Mouse (Mus musculus) layer of hippocampus, adult 9-10 months (tissue): ENCODE measurements around the gene Nyx.
"Not testable (repeated sequence)": the region's sequence is repeated elsewhere in the genome, so short reads cannot be mapped to it uniquely, and the experiment has no call there.

ENCODE experiments used
- DNase-seq: peaks from one replicate; pipeline ENCODE4 v3.0.0; 2022; ENCODE audit warnings: low spot score

Nyx gene

DNA sequence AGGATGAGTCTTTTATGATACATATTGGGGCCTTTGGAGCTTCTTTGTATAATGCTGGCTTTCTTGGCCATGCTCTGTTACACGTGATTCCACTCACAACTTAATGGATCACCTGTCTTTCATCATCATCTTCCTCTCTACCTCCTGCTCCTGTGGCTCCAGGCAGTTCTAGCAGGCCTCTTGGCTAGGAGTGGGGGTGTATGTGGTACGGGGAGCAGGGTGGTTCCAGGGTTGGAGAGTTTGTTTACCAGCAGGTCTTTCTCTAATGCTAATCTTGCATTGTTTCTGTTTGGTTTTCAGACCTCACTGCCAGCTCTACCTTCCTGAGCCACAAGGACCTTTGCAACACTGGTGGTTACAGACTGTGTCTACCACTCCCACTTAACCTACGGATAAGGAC is at the start of gene Nyx:
TSS of gene Nyx (plus strand) at position 301 of the 400 bp plus-strand sequence.
- DNase-seq = no peak

DNA sequence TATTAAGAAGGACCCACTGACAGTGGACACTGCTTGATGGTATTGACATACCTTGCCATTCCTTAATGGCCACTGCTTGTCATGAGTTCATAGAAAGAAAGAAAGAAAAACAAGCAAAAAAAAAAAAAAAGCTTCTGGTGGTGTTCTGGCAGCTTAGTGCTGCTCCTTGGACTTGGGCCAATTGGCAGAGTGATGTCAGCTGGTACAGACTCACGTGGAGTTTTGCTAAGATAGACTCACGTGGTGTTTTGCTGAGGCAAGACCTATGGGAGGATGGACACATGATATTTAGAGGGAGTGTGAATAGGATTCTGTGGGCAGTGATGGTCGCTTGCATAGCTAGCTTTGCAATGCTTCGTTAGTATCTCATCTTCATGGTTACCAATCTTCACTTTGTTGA is 43.9 kb upstream of the Nyx start:
- no peak for DNase-seq

DNA sequence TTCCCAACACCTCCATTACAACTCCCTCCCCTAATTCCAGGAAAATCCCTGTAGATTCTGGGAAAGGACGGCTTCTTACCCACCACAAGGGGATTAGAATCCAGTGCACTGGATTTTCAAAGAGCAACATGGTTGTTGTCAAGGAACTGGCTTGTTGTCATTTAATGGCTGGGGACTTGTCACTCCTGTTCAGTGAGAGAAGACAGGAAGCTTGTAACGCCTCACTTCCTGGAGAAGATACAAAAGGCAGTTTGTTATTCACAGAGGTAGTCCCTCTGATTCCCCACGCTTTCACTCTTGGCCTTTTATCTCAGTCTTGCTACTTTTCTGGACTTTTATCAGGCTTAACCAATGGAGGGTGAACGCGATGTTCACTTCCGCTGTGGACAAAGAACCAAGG is 34.5 kb upstream of the Nyx start:
- DNase-seq = no peak

DNA sequence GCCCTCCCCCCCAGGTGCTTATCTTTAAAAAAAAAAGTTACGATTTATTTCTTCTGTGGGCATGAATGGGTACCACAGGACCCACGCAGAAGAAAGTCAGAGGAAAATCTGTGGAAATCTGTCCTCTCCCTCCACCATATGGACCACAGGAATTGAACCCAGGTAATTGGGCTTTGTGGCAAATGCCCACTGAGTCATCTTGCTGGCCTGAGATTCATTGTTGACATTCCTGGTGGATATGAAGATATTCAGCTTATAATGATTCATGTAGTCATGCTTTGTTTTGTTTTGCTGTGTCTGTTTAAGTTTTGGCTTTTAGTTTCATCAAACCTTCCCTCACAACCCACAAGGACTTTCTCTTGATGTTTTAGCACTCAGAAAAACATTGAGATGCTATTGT is 29.9 kb upstream of the Nyx start:
- DNase-seq = not testable (repeated sequence)

DNA sequence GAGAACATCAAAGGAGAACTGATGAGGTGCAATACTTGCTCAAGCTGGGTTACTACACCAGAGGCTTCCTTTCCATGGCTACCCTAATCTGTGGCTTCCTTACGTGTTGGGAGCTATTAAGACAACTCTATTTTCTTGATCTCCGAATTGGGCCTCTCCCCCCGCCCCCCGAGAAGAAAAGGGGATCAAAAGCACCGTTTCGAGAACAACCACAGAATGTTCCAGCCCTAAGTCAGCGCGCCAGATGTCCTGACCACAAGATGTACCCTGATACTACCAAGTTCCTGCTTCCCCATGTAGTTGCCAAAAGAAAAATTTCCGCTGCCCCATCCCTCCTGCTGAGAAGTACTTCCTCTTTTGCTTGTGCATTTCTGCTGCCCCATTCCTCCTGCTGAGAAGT is 9.4 kb upstream of the Nyx start:
- DNase-seq = not testable (repeated sequence)

DNA sequence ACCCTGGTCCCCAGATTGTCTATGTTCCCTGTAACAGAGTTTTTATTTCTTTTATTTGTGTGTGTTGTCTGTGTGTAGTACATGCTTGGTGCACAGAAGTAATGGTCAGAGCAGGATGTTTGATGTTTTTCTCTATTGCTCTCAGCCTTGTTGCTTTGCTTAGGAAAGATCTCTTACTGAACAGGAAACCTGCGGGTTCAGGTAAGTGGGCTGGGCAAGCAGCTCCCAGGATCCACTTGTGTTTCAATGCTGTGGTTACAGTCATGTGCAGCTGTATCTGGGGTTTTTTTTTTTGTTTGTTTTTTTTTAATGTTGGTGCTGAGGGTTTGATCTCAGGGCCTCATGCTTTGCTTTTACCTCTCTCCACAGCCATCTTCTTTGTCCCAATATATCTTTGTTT is 7.1 kb upstream of the Nyx start:
- no peak for DNase-seq

DNA sequence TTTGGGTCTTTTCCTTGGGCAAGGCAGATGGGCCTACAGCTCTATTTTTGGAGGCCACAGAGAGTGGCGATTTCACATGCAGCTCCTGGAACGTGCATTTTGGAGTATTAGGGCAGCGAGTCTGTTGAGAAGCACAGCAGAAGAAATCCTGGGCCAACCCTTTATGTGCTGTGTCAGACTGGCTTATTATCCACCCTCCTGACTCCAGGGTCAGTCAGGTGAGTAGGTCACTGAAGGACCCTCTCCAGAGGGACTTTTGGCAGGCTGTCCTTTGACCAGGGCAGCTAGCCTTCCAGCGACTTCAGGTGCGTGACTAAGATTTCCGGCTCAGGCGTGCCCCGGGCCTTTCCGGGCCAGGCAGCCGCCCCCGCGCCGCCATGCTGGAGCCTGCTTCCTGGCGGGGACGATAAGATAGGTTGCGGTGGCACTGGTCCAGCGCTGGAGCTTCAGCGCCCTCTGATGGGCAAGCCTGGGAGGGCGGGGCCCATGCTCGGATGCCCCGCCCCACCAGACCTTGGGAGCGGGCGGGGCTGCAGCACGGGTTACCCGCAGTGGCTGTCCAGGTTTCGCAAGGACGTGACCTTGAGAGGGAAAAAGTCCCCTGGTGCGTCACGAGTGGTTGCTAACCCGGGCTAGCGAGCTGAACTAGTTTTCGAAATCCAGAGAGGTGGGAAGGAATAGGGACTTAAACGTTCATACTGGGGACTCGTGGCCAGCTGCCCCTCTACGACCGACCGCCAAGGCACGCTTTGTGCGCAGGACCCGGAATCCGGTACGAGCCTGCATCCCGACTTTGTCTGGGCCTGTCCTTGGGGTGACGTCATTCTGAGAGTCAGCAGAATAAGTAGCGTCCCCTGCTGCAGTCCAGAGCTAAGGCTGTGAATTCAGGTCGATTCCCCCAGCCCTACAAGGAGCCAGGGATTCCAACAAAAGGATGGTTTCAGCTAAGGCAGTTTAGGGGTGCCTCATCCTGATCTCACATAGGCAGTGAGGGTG is 4.3 kb upstream of the Nyx start:
- peak; percentile 59 for DNase-seq

DNA sequence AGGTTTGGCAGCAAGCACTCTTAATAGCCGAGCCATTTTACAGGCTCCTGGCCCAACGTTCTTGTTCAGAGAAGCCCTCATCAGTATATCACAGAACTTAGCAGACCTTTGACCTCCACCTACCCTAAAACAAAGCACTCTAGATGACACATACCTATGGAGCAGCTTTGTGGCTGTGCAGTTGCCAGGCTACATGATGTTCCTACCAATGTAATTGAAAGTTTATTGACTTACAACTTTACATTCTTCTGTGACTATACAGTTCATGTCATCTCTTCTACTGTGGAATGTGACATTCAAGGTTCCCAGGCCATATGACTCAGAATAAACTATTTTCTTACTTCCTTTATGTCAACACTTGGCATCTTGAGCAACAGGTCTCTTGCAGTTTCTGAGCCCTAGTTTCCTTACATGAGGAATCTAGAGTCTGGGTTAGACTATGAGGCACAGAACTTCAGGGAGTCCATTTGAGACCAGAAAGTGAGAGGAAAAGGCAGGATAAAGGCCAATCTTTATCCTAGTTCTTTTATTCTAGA is 2.9 kb upstream of the Nyx start:
- no peak for DNase-seq

DNA sequence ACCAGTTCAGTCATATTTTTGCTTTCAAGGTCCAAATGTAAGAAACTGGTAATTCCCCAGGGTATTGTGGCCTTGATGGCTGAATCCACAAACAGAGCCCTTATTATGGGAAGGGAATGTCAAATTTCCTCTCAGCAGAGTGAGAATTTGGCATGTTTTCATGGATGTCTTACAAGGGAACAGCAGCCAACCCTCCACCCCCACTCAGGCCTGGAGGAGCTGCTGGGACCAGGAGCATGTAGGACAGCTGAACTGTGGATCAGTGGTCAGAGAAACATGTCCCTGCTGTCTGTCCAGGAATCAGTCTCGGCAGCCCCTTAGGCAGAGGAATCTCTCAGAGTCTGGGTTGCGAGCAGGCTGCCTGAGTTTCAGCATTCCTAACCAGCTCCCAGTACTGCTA is 771 bp downstream of the Nyx start:
- DNase-seq = no peak

DNA sequence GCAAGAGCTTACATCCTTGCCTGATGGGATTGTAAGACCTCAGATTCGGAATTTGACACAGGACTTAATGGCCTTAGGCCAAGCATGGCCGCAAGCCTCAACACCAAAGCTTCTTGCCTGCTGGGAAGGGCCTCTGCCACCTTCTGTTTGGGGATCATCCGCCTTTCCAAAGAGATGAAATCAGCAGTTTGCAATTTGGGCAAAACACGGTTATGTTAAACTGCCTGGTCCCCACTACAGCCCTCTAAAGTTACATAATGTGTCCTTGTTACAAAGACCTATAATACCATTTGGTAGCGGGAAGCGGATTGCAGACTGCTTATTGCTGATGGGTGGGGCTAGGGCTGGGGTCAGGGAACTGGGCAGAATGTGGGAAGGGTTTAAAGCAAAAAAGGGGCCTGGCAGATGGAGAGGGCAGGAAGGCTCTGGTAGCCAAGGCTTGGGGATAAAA is 1.2 kb downstream of the Nyx start:
- no peak for DNase-seq

DNA sequence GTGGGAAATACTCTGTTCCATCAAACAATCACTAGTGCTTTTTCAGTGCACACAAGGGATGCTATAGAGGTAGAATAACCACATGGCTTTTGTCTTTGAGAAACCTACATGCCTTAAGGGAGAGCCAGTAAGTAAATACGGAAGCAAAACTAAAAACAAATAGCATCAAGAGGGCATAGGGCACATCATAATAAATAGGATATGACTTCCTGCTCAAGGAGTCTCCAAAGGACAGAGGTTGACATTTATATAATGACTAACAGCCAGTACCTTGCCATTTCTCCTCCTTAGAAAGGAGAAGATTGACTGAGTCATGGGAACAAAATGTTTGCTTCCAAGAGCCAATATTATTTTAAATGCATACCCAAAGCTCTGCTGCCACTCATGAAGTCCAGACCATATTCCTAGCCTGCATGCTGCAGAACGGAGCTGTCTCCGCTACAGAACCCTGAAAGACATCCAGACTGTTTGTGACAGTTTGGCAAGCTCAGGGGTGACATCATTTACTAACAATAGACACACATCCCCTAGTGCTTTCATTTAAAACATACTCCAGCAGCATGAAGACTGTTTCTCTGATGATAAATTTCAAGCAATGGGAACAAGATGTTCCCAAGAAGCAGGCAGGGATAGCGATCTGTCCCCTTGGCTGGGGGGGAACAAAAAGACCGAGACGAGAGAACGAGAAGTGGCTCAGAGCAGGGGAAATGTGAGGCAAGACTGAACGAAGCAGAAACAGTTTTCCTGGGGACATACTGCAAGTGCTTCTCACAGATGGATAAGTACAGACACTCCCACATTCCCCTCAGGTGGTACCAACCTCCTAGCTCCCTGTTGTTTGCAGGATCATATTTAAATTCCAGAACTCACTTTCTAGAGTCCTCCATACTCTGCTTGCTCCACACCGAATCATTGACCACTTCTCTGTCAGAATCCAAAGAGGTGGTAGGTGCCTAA is 3.5 kb downstream of the Nyx start:
- DNase-seq = peak; percentile 82

DNA sequence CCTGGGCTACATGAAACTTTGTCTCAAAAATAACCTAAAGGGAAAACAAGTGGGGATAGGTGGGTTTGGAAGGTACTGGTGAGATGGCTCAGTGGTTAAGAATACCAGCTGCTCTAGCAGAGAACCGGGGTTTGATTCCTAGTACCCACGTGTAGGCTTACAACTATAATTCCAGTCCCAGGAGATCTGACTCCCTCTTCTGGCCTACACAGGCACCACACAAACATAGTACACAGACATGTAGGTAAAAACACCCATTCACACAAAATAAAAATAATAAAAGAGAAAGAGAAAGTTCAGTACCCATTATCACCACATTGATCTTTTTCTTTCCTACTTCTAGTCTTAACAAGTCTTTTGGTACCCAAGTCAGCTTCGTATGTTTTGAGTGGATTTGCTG is 6.0 kb downstream of the Nyx start:
- no peak for DNase-seq

DNA sequence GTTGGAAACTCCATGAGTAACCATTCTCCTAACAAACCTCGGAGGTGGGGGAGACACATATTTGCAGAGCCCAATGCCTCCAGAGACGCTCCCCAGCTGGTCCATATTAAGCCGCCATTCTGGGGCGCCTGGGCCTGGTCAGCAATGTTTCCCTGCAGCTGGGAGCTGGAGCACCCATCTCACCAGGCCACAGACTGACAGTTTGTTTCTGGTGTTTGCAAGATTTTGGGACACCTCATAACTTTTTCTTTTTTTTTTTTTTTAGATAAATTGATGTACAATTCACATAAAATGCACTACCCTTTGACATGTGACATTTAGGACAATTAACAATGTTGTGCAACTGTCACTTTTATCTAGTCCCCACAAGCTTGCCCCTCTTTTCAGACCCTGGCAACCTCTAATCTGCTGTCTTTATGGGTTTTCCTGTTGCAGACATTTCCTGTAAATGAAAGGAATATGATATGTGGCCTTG is 6.9 kb downstream of the Nyx start:
- DNase-seq = no peak

DNA sequence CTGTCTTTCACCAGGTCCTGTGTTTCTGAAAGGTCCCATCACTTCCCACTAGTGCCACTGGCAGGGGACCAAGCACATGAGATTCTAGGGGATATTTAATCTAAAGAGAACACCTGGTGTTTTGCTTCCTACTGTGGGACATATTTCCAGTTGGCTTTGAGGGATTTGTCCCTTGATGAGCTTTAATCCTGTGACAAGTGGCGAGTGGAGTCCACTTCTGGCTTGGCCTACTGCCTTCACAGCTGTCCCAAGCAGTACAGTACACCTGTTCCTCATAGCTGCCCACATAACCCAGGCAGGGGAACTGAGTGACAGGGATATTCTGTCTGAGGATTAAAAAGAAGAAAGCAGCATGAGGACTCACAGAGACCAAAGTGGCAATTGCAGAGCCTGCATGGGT is 9.5 kb downstream of the Nyx start:
- no peak for DNase-seq

DNA sequence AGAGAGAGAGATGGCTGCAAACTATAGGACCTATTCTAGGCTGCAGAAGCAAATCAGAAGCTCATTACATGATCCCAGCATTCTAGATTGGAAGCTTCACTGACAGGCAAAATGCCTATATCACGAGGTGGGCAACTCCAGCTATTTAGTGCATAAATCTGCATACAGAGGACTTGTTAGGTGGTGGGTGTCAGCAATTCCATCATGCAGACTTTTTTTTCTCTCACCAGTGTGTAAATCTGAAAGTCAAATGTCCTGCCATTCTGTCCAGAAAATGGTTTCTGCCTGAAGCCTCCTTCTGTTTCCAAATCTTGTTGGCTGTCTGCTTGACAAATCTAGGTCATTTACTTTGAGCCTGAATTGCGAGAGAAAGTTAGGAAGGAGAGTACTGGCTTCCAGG is 11.7 kb downstream of the Nyx start:
- DNase-seq = no peak

DNA sequence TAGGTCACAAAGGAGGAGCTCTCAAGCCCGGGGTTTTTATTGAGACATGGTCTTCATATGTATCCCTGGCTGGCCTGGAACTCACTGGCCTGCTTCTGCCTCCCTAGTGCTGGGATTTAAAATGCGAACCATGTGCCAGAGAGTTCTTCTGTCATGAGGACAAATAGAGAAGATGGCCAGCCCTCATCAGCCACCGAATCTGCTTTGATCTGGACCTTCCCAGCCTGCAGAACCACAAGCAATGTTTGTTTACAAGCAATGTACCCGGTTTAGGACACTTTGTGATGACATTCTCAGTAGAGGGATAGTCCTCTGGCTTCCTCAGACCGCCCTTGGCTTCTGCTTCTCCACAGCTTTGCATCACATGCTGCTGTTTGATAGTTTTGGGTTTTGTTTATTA is 12.4 kb downstream of the Nyx start:
- no peak for DNase-seq

DNA sequence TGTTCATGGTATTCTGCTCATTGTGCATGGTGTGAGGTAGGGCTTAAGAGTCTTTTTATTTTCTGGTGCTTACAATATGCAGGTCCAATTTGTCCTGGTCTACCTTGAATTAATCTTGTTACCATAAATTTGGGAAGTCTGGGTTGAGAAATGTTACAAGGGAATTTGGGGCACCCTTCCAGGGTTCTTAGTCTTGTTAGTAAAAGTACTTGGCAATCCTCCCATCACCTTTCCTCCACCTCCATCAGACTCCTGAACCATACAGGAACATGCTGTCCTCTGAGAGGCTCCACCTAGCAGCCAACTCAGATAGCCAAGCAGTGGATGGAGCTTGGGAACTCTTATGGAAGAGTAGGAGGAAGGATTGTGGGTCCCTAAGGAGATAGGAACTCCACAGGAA is 13.7 kb downstream of the Nyx start:
- DNase-seq = no peak

DNA sequence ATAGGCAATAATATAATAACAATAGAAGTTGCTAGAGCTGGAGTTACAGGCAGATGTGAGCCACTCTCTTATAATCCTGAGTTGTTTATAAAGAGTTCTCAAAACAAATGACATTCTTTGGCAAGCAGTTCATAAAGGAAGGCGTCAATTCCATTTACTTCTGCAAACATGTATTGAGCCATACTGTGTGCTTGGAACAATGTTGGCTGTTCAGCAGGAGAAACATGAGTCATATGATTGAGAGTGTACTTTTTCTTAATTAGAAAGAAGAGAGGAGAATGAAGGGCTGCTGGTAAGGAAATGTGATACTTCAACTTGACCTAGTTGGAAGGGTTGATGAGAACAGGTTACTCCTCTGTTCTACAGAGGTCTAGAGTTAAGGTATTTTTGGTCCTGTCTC is 16.7 kb downstream of the Nyx start:
- DNase-seq = no peak

DNA sequence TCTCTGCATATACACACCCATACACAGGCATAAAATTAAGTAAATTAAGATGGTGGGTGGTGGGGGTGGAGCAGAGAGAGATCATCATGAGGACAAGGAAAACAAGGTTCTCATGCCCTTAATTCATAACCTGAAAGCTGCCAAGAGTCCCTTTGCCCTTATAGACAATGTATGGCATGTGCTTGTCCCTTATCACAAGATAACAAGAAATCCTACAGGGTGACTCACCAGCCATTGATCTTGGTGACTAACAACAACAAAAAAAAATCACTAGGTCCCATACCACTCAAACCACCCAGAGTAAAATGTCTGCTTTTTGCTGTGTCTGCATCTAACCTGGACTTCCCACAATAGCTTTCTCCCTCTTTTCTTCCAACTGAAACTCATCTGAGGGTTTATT is 18.5 kb downstream of the Nyx start:
- DNase-seq = no peak

DNA sequence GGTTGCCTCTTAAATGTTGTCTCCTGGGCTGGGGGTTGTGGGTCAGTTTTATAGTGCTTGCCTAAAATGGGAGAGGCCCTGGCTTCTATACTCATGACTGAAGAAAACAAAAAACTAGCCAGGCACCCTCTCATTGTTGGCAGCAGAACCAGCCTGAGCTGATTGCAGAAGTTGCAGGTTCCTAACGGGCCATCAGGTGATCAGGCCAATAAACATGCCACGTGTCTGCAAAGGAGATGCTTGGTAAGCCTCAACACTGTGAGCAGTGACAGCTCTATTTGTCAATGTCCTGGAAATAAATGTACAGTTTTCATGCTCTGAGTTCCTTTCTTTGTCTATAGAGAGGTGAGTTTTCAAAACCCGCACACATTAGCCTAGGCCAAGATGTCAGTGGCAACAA is 23.1 kb downstream of the Nyx start:
- no peak for DNase-seq

DNA sequence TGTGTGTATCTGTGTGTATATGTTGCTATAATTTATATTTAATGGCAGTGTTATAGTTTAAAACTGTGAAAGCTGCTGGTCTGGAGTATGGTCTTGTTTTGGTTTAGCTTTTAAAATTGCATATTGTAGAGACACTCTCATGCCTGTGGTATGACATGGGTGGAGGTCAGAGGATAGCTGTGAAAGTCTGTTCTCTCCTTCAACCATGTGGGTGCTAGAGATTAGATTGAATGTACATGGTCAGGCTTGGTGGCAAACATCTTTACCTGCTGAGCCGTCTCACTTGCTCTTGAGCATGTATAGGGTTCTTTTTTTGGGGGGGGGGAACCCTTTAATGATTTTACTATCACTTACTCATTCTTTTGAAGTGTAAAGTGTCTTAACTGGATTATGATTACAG is 23.9 kb downstream of the Nyx start:
- no peak for DNase-seq

DNA sequence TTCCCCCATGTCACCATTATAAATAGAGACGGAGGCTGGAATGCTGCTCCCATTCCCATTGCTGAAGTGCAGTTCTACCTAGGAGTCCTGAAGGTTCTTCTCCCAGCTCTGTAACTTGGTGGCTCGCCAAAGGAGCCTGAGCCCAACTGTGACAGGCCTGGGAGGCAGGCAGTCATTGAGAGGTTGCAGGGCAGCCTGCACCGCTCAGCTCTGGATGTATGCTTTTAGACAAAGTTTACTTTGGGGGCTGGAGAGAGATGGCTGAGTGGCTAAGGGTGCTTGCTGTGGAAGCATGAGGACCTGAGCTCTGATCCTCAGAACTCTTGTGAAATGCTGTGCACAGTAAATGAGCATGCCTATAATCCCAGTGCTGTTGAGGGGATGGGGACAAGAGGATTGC is 25.0 kb downstream of the Nyx start:
- no peak for DNase-seq
